In the genomic region with DNA sequence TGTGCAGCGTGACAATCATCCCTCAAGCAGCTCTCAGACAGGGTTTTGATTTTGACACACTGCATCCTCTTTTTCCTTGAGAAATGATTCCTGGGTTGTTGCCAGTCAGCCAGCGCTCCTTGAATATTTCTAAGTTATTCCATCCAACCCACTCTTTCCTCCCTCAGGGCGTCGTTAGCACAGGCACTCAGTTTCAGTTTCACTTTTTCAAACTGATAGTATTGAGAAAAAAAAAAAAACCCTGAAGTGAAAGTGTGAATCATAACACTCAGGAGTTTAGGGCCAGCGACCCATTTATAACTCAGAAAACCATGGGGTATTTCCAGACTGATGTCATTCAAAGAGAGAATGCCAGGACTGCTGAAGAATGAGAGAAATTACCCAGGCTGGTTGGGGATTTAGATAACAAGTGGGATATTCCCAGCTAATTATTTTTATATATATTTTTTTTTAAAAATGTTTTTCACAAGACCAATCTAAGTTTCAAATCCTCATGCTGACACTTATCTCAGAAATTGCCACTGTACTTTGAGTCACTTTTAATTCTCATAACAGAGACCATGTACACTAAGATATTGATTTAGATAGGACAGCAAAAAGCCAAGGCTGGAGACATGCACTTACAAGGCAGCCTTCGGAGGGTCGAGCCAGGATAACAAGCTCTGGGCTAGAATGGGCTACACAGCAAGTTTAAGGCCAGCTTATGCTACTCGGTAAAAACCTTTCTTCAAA, we compare ENCODE assay signal across 8 mouse cellular contexts.
DNase-seq lines count a peak whose midpoint lies in the region; ATAC-seq lines count a peak whose summit lies in the region.

No protein-coding gene starts in this region.

- peak; percentile 50 for DNase-seq in forebrain, embryonic 14.5 days (ENCODE audit: low spot score)
- no peak for DNase-seq in forebrain, embryonic 10.5 days (ENCODE audit: extremely low spot score, low spot score)
- peak; percentile 5 for DNase-seq in fat pad, adult 2 months (ENCODE audit: extremely low read depth, low read depth, low spot score)
- DNase-seq in induced T-regulatory cell, adult 2 months (ENCODE audit: low read depth): peak; percentile 90
- no peak for DNase-seq in c-Kit-positive CD71-positive TER-119-positive erythroid progenitor cells, embryonic 14.5 days (ENCODE audit: low spot score)

- no peak overlapping the region for H3K27ac ChIP-seq in forebrain, embryonic 14.5 days (ENCODE audit: low read depth, low read length)
- no peak overlapping the region for H3K27ac ChIP-seq in forebrain, embryonic 10.5 days
- no peak overlapping the region for H3K27ac ChIP-seq in limb, embryonic 15.5 days

- H3K36me3 ChIP-seq in forebrain, embryonic 14.5 days (ENCODE audit: control insufficient read depth, insufficient read depth, low read length): no peaks in the 10 kb centered on the region
- no peaks in the 10 kb centered on the region for H3K36me3 ChIP-seq in forebrain, embryonic 10.5 days (replicated peaks)
- no peaks in the 10 kb centered on the region for H3K36me3 ChIP-seq in limb, embryonic 15.5 days

- H3K9me3 ChIP-seq in forebrain, embryonic 14.5 days (replicated peaks; ENCODE audit: control insufficient read depth, low read length): no peaks in the 10 kb centered on the region
- no peaks in the 10 kb centered on the region for H3K9me3 ChIP-seq in forebrain, embryonic 10.5 days
- H3K9me3 ChIP-seq in limb, embryonic 15.5 days: no peaks in the 10 kb centered on the region

- 49% methylated on average over 8 of the region's 8 CpGs for WGBS in forebrain, embryonic 14.5 days
- 83% methylated on average over 8 of the region's 8 CpGs for WGBS in forebrain, embryonic 10.5 days
- 44% methylated on average over 8 of the region's 8 CpGs for WGBS in limb, embryonic 15.5 days

- no peaks in the 10 kb centered on the region for H3K4me1 ChIP-seq in forebrain, embryonic 14.5 days (ENCODE audit: control insufficient read depth, insufficient read depth, low read length)
- H3K4me1 ChIP-seq in forebrain, embryonic 10.5 days: no peaks in the 10 kb centered on the region
- no peaks in the 10 kb centered on the region for H3K4me1 ChIP-seq in limb, embryonic 15.5 days

- H3K9ac ChIP-seq in forebrain, embryonic 14.5 days (ENCODE audit: low read length): no peak overlapping the region
- H3K9ac ChIP-seq in limb, embryonic 15.5 days: no peak overlapping the region

- H3K27me3 ChIP-seq in forebrain, embryonic 14.5 days (replicated peaks; ENCODE audit: control insufficient read depth, insufficient read depth, low read length): no peaks in the 10 kb centered on the region
- H3K27me3 ChIP-seq in forebrain, embryonic 10.5 days (ENCODE audit: poor library complexity, severe bottlenecking): no peaks in the 10 kb centered on the region
- H3K27me3 ChIP-seq in limb, embryonic 15.5 days: no peaks in the 10 kb centered on the region

- no peak overlapping the region for H3K4me2 ChIP-seq in forebrain, embryonic 14.5 days (ENCODE audit: low read length)
- H3K4me2 ChIP-seq in limb, embryonic 15.5 days: peak overlapping the region; percentile 20; the same call in 1 of the 2 replicates

- no peak overlapping the region for H3K4me3 ChIP-seq in forebrain, embryonic 14.5 days (ENCODE audit: low read depth, low read length)
- no peak overlapping the region for H3K4me3 ChIP-seq in forebrain, embryonic 10.5 days
- peak overlapping the region; percentile 2; the same call in 1 of the 2 replicates for H3K4me3 ChIP-seq in limb, embryonic 15.5 days

- peak; percentile 34; the same call in 1 of the 2 replicates for ATAC-seq in forebrain, embryonic 14.5 days
- ATAC-seq in CD4-positive, CD25-positive, alpha-beta regulatory T cell, adult 4 months: peak; percentile 95
- no peak for ATAC-seq in limb, embryonic 15.5 days (ENCODE audit: insufficient number of reproducible peaks, low FRiP score, low TSS enrichment, low read depth)
- ATAC-seq in neutrophil, adult 5-6 weeks (ENCODE audit: extremely low read depth, insufficient number of reproducible peaks, low FRiP score, poor library complexity, severe bottlenecking): peak; percentile 91

Comparison
In these comparisons a context has a peak if more than half of its experiments do, and no peak if none do; other contexts are left out.
1. DNase-seq: peak in forebrain, embryonic 14.5 days (single experiment), fat pad, adult 2 months (single experiment) and induced T-regulatory cell, adult 2 months (single experiment); none in forebrain, embryonic 10.5 days (single experiment) and c-Kit-positive CD71-positive TER-119-positive erythroid progenitor cells, embryonic 14.5 days (single experiment).